Mouse (Mus musculus) midbrain, embryonic 15.5 days (tissue): ENCODE data around the gene Nfe2l1. TPM values are rescaled to one million over a fixed set of nuclear protein-coding genes. Genes with fewer than 3 reads are reported as not detected.
A peak's percentile ranks its signal among the peaks of the same experiment; 100 is the strongest.

Experiments
- ATAC-seq: fragments of 200-750 bp; cut with Nextera tagmentation; replicated peaks from 2 replicates; pipeline ENCODE4 v1.8.0; 2017; ENCODE audit warnings: moderate TSS enrichment
- H3K27ac ChIP-seq: fragments of 300-500 bp; sonication (generic); 2 replicates; pipeline ENCODE4 v1.5.1; 2015; ENCODE audit warnings: mild to moderate bottlenecking, inconsistent platforms
- H3K27me3 ChIP-seq: fragments of 300-500 bp; sonication (generic); replicated peaks from 2 replicates; pipeline ENCODE4 v1.6.1; 2015; ENCODE audit warnings: inconsistent platforms
- H3K36me3 ChIP-seq: fragments of 300-500 bp; sonication (generic); replicated peaks from 2 replicates; pipeline ENCODE4 v1.6.1; 2015; ENCODE audit warnings: inconsistent platforms
- H3K4me1 ChIP-seq: fragments of 300-500 bp; sonication (generic); 2 replicates; pipeline ENCODE4 v1.6.1; 2015; ENCODE audit warnings: inconsistent platforms
- H3K4me2 ChIP-seq: fragments of 300-500 bp; sonication (generic); 2 replicates; pipeline ENCODE4 v1.6.1; 2015; ENCODE audit warnings: inconsistent platforms, mild to moderate bottlenecking, moderate library complexity
- H3K4me3 ChIP-seq: fragments of 300-500 bp; sonication (generic); 2 replicates; pipeline ENCODE4 v1.5.1; 2015; ENCODE audit warnings: mild to moderate bottlenecking, inconsistent platforms
- H3K9ac ChIP-seq: fragments of 300-500 bp; sonication (generic); 2 replicates; pipeline ENCODE4 v1.6.1; 2015; ENCODE audit warnings: mild to moderate bottlenecking, inconsistent platforms
- H3K9me3 ChIP-seq: fragments of 300-500 bp; sonication (generic); 2 replicates; pipeline ENCODE4 v1.6.1; 2016; ENCODE audit warnings: inconsistent platforms
- WGBS: fragments of 180-500 bp; shearing (Covaris S2); methylation state at CpG from one replicate; pipeline ENCODE4 v1.1.7; 2015; ENCODE audit warnings: mixed read lengths; 5-methylcytosine and 5-hydroxymethylcytosine counted together
- polyA plus RNA-seq: library from polyadenylated mRNA; unstranded; fragments of >200 nt; fragmentation: Nextera tagmentation; extraction: Ambion mirVana; gene quantifications from 2 replicates; pipeline ENCODE4 v1.2.1, GENCODE M21; 2015

The Nfe2l1 gene
- polyA plus RNA-seq, 1 experiment from 2014 or later = 80.9 TPM

- 76% methylated on average over 2 of the region's 2 CpGs for WGBS
- peaks cover 70% of the 10 kb centered on the region for H3K4me1 ChIP-seq
Observed at GRCm38 (mm10) chr11:96826481-96826880, 3.3 kb downstream of the Nfe2l1 start.

GRCm38 (mm10) chr11:96824783-96825495 lies 4.8 kb downstream of the Nfe2l1 start:
- H3K4me1 ChIP-seq = peaks cover 66% of the 10 kb centered on the region
- H3K36me3 ChIP-seq = peaks cover 25% of the 10 kb centered on the region
- ATAC-seq = no peak
- H3K27me3 ChIP-seq = no peaks in the 10 kb centered on the region
- H3K4me2 ChIP-seq = peak overlapping the region; percentile 94
- peak overlapping the region; percentile 24; the same call in 1 of the 2 replicates for H3K9ac ChIP-seq
- peak overlapping the region; percentile 49; the same call in 1 of the 2 replicates for H3K4me3 ChIP-seq
- H3K27ac ChIP-seq = peak overlapping the region; percentile 88
- H3K9me3 ChIP-seq = no peaks in the 10 kb centered on the region
- 43% methylated on average over 7 of the region's 7 CpGs for WGBS

More at GRCm38 (mm10) chr11:96826481-96826880, 3.3 kb downstream of the Nfe2l1 start:
- no peak for ATAC-seq
- Histone ChIP-seq H3K4me2 (peak overlapping the region; percentile 94; the same call in 1 of the 2 replicates), H3K27ac (no peak overlapping the region), H3K9ac (peak overlapping the region; percentile 23; the same call in 1 of the 2 replicates), H3K27me3 (no peaks in the 10 kb centered on the region), H3K4me3 (0 out of 2 replicates have a peak overlapping the region, but pooled peaks have one; percentile 7), H3K9me3 (no peaks in the 10 kb centered on the region), H3K36me3 (peaks cover 9% of the 10 kb centered on the region)

- Histone ChIP-seq H3K36me3 (peaks cover 33% of the 10 kb centered on the region), H3K27ac (peak overlapping the region; percentile 88), H3K4me1 (peaks cover 65% of the 10 kb centered on the region), H3K9ac (peak overlapping the region; percentile 53), H3K4me2 (peak overlapping the region; percentile 94), H3K27me3 (no peaks in the 10 kb centered on the region), H3K4me3 (peak overlapping the region; percentile 49), H3K9me3 (no peaks in the 10 kb centered on the region)
- peak; percentile 89 for ATAC-seq
- WGBS = under 1% methylated on average over 25 of the region's 26 CpGs
Observed at GRCm38 (mm10) chr11:96823880-96824782, 5.6 kb downstream of the Nfe2l1 start.

GRCm38 (mm10) chr11:96823471-96823837 lies 6.3 kb downstream of the Nfe2l1 start:
- Histone ChIP-seq H3K9ac (peak overlapping the region; percentile 53), H3K4me1 (peaks cover 59% of the 10 kb centered on the region), H3K4me3 (peak overlapping the region; percentile 49), H3K4me2 (peak overlapping the region; percentile 94), H3K36me3 (peaks cover 39% of the 10 kb centered on the region), H3K27ac (peak overlapping the region; percentile 88), H3K27me3 (no peaks in the 10 kb centered on the region), H3K9me3 (no peaks in the 10 kb centered on the region)
- ATAC-seq = peak; percentile 61
- 5% methylated on average over 12 of the region's 13 CpGs for WGBS

GRCm38 (mm10) chr11:96822675-96823470 lies 6.9 kb downstream of the Nfe2l1 start:
- H3K27ac ChIP-seq = peak overlapping the region; percentile 88; the same call in 1 of the 2 replicates
- peaks cover 45% of the 10 kb centered on the region for H3K36me3 ChIP-seq
- 0 out of 2 replicates have a peak overlapping the region, but pooled peaks have one; percentile 53 for H3K9ac ChIP-seq
- H3K4me1 ChIP-seq = peaks cover 53% of the 10 kb centered on the region
- 39% methylated on average over 4 of the region's 4 CpGs for WGBS
- no peak for ATAC-seq
- H3K27me3 ChIP-seq = no peaks in the 10 kb centered on the region
- no peaks in the 10 kb centered on the region for H3K9me3 ChIP-seq
- H3K4me2 ChIP-seq = peak overlapping the region; percentile 94
- peak overlapping the region; percentile 49 for H3K4me3 ChIP-seq

- no peak overlapping the region for H3K4me3 ChIP-seq
- H3K4me2 ChIP-seq = no peak overlapping the region
- peaks cover 44% of the 10 kb centered on the region for H3K4me1 ChIP-seq
- no peak overlapping the region for H3K27ac ChIP-seq
- WGBS = 95% methylated on average over 10 of the region's 10 CpGs
- ATAC-seq = no peak
- no peaks in the 10 kb centered on the region for H3K9me3 ChIP-seq
- no peaks in the 10 kb centered on the region for H3K27me3 ChIP-seq
- no peak overlapping the region for H3K9ac ChIP-seq
- H3K36me3 ChIP-seq = peaks cover 47% of the 10 kb centered on the region
Observed at GRCm38 (mm10) chr11:96821956-96822355, 7.8 kb downstream of the Nfe2l1 start.

- H3K4me1 ChIP-seq = peaks cover 10% of the 10 kb centered on the region
- H3K9me3 ChIP-seq = no peaks in the 10 kb centered on the region
- 75% methylated on average over 8 of the region's 8 CpGs for WGBS
- no peak overlapping the region for H3K4me3 ChIP-seq
- no peak for ATAC-seq
- H3K9ac ChIP-seq = no peak overlapping the region
- no peak overlapping the region for H3K4me2 ChIP-seq
- H3K27ac ChIP-seq = no peak overlapping the region
- peaks cover 57% of the 10 kb centered on the region for H3K36me3 ChIP-seq
- H3K27me3 ChIP-seq = no peaks in the 10 kb centered on the region
Observed at GRCm38 (mm10) chr11:96818128-96818710, 11.5 kb downstream of the Nfe2l1 start.

- H3K4me2 ChIP-seq = no peak overlapping the region
- no peak for ATAC-seq
- no peaks in the 10 kb centered on the region for H3K4me1 ChIP-seq
- 57% methylated on average over 5 of the region's 5 CpGs for WGBS
- no peaks in the 10 kb centered on the region for H3K27me3 ChIP-seq
- H3K36me3 ChIP-seq = peaks cover 62% of the 10 kb centered on the region
- no peaks in the 10 kb centered on the region for H3K9me3 ChIP-seq
- no peak overlapping the region for H3K27ac ChIP-seq
- no peak overlapping the region for H3K4me3 ChIP-seq
- no peak overlapping the region for H3K9ac ChIP-seq
Observed at GRCm38 (mm10) chr11:96816979-96817378, 12.8 kb downstream of the Nfe2l1 start.

- H3K27me3 ChIP-seq = no peaks in the 10 kb centered on the region
- 84% methylated on average over 1 of the region's 1 CpGs for WGBS
- no peaks in the 10 kb centered on the region for H3K4me1 ChIP-seq
- no peaks in the 10 kb centered on the region for H3K9me3 ChIP-seq
- H3K4me3 ChIP-seq = no peak overlapping the region
- no peak overlapping the region for H3K4me2 ChIP-seq
- no peak overlapping the region for H3K27ac ChIP-seq
- H3K36me3 ChIP-seq = peaks cover 57% of the 10 kb centered on the region
- no peak for ATAC-seq
- H3K9ac ChIP-seq = no peak overlapping the region
Observed at GRCm38 (mm10) chr11:96816494-96816893, 13.3 kb downstream of the Nfe2l1 start.

GRCm38 (mm10) chr11:96815895-96816294 lies 13.9 kb downstream of the Nfe2l1 start:
- no peak overlapping the region for H3K27ac ChIP-seq
- H3K4me3 ChIP-seq = no peak overlapping the region
- H3K4me2 ChIP-seq = no peak overlapping the region
- H3K4me1 ChIP-seq = no peaks in the 10 kb centered on the region
- 95% methylated on average over 2 of the region's 2 CpGs for WGBS
- no peaks in the 10 kb centered on the region for H3K27me3 ChIP-seq
- no peaks in the 10 kb centered on the region for H3K9me3 ChIP-seq
- ATAC-seq = no peak
- peaks cover 51% of the 10 kb centered on the region for H3K36me3 ChIP-seq
- no peak overlapping the region for H3K9ac ChIP-seq

- no peaks in the 10 kb centered on the region for H3K27me3 ChIP-seq
- H3K4me1 ChIP-seq = no peaks in the 10 kb centered on the region
- 88% methylated on average over 2 of the region's 2 CpGs for WGBS
- no peak overlapping the region for H3K9ac ChIP-seq
- H3K4me3 ChIP-seq = no peak overlapping the region
- no peak overlapping the region for H3K4me2 ChIP-seq
- H3K36me3 ChIP-seq = peaks cover 45% of the 10 kb centered on the region
- H3K9me3 ChIP-seq = no peaks in the 10 kb centered on the region
- no peak for ATAC-seq
- no peak overlapping the region for H3K27ac ChIP-seq
Observed at GRCm38 (mm10) chr11:96814443-96814842, 15.3 kb downstream of the Nfe2l1 start.
